Mouse (Mus musculus) heart, embryonic 15.5 days (tissue): ENCODE data around the gene Ppp1r3c. TPM values are rescaled to one million over a fixed set of nuclear protein-coding genes. Genes with fewer than 3 reads are reported as not detected.

ENCODE experiments used
- ATAC-seq: fragments of 200-750 bp; cut with Nextera tagmentation; replicated peaks from 2 replicates; pipeline ENCODE4 v1.8.0; 2017; ENCODE audit warnings: low read depth, moderate TSS enrichment; ENCODE audit not compliant: insufficient number of reproducible peaks, insufficient read depth, low FRiP score
- H3K27ac ChIP-seq: fragments of 300-500 bp; sonication (generic); 2 replicates; pipeline ENCODE4 v1.5.1; 2015; ENCODE audit warnings: mild to moderate bottlenecking, inconsistent platforms
- H3K27me3 ChIP-seq: fragments of 300-500 bp; sonication (generic); 2 replicates; pipeline ENCODE4 v1.6.1; 2015; ENCODE audit warnings: inconsistent platforms
- H3K36me3 ChIP-seq: fragments of 300-500 bp; sonication (generic); 2 replicates; pipeline ENCODE4 v1.6.1; 2015; ENCODE audit warnings: mild to moderate bottlenecking, inconsistent platforms
- H3K4me1 ChIP-seq: fragments of 300-500 bp; sonication (generic); replicated peaks from 2 replicates; pipeline ENCODE4 v1.6.1; 2015; ENCODE audit warnings: inconsistent platforms
- H3K4me2 ChIP-seq: fragments of 300-500 bp; sonication (generic); 2 replicates; pipeline ENCODE4 v1.6.1; 2015; ENCODE audit warnings: inconsistent platforms, mild to moderate bottlenecking, moderate library complexity
- H3K4me3 ChIP-seq: fragments of 300-500 bp; sonication (generic); 2 replicates; pipeline ENCODE4 v1.5.1; 2015; ENCODE audit warnings: mild to moderate bottlenecking, inconsistent platforms
- H3K9ac ChIP-seq: fragments of 300-500 bp; sonication (generic); 2 replicates; pipeline ENCODE4 v1.6.1; 2015; ENCODE audit warnings: mild to moderate bottlenecking, inconsistent platforms
- H3K9me3 ChIP-seq: fragments of 300-500 bp; sonication (generic); replicated peaks from 2 replicates; pipeline ENCODE4 v1.6.1; 2016; ENCODE audit warnings: inconsistent platforms
- WGBS: fragments of 180-500 bp; shearing (Covaris S2); methylation state at CpG from one replicate; pipeline ENCODE4 v1.1.7; 2015; ENCODE audit warnings: mixed read lengths; 5-methylcytosine and 5-hydroxymethylcytosine counted together
- polyA plus RNA-seq: library from polyadenylated mRNA; unstranded; fragments of >200 nt; fragmentation: Nextera tagmentation; extraction: Ambion mirVana; gene quantifications from 2 replicates; pipeline ENCODE4 v1.2.1, GENCODE M21; 2015

The Ppp1r3c gene
- polyA plus RNA-seq: 82.2 and 93.0 TPM in 2 replicates

DNA sequence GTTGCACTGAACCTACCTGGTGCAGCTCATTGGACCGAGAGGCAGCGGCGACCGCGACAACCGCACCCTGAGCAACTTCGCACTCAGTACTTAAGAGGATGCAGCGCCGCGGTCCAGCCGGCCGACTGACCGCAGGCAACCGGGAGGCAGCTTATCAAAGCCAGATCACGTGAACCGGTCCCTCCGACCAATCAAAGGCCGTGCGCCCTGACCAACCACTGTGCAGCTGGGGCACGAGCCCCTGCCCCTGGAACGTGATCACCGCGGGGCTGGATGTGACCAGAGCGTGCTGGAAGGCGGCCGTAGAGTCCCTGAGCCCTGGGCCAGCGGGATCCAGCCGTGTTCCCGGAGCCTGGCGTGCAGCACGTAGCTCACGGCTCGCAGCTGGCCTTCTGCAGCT is at the start of gene Ppp1r3c:
TSS of gene Ppp1r3c (minus strand) at position 117 of the 400 bp plus-strand sequence.
- H3K27me3 ChIP-seq: no peaks in the 10 kb centered on the region
- peak within 1 kb of the TSS; percentile 57 for H3K4me2 ChIP-seq
- H3K9ac ChIP-seq: peak within 1 kb of the TSS; percentile 77
- peak; percentile 100 for ATAC-seq
- H3K36me3 ChIP-seq: peaks cover 16% of the 10 kb centered on the region
- H3K9me3 ChIP-seq: no peaks in the 10 kb centered on the region
- peaks cover 23% of the 10 kb centered on the region for H3K4me1 ChIP-seq
- peak within 1 kb of the TSS; percentile 98 for H3K27ac ChIP-seq
- peak within 1 kb of the TSS; percentile 69 for H3K4me3 ChIP-seq
- under 1% methylated on average over 33 of the region's 33 CpGs for WGBS

- Histone ChIP-seq H3K27ac (no peak overlapping the region), H3K4me2 (no peak overlapping the region), H3K4me1 (no peaks in the 10 kb centered on the region), H3K27me3 (no peaks in the 10 kb centered on the region), H3K36me3 (no peaks in the 10 kb centered on the region), H3K9ac (no peak overlapping the region), H3K4me3 (no peak overlapping the region), H3K9me3 (no peaks in the 10 kb centered on the region)
- no peak for ATAC-seq
- WGBS: 83% methylated on average over 6 of the region's 6 CpGs
These were observed 46.7 kb upstream of the Ppp1r3c start for GRCm38 (mm10) chr19:36783179-36783578.

GRCm38 (mm10) chr19:36782591-36782990 is 46.1 kb upstream of the Ppp1r3c start:
- ATAC-seq: no peak
- Histone ChIP-seq H3K27ac (no peak overlapping the region), H3K9me3 (no peaks in the 10 kb centered on the region), H3K4me3 (no peak overlapping the region), H3K4me2 (no peak overlapping the region), H3K36me3 (no peaks in the 10 kb centered on the region), H3K27me3 (no peaks in the 10 kb centered on the region), H3K9ac (no peak overlapping the region), H3K4me1 (no peaks in the 10 kb centered on the region)
- WGBS: 66% methylated on average over 3 of the region's 3 CpGs

GRCm38 (mm10) chr19:36781996-36782395 is 45.5 kb upstream of the Ppp1r3c start:
- Histone ChIP-seq H3K36me3 (no peaks in the 10 kb centered on the region), H3K9me3 (no peaks in the 10 kb centered on the region), H3K4me2 (no peak overlapping the region), H3K9ac (no peak overlapping the region), H3K4me3 (no peak overlapping the region), H3K4me1 (no peaks in the 10 kb centered on the region), H3K27me3 (no peaks in the 10 kb centered on the region), H3K27ac (no peak overlapping the region)
- ATAC-seq: no peak
- 68% methylated on average over 3 of the region's 3 CpGs for WGBS

- Histone ChIP-seq H3K4me3 (no peak overlapping the region), H3K27ac (no peak overlapping the region), H3K4me1 (no peaks in the 10 kb centered on the region), H3K9me3 (no peaks in the 10 kb centered on the region), H3K9ac (no peak overlapping the region), H3K27me3 (no peaks in the 10 kb centered on the region), H3K36me3 (no peaks in the 10 kb centered on the region), H3K4me2 (no peak overlapping the region)
- ATAC-seq: no peak
- 76% methylated on average over 1 of the region's 1 CpGs for WGBS
These were observed 43.9 kb upstream of the Ppp1r3c start for GRCm38 (mm10) chr19:36780375-36780774.

- Histone ChIP-seq H3K9me3 (no peaks in the 10 kb centered on the region), H3K4me1 (no peaks in the 10 kb centered on the region), H3K27ac (no peak overlapping the region), H3K36me3 (no peaks in the 10 kb centered on the region), H3K27me3 (no peaks in the 10 kb centered on the region), H3K4me3 (no peak overlapping the region), H3K4me2 (no peak overlapping the region), H3K9ac (no peak overlapping the region)
- ATAC-seq: no peak
- WGBS: 72% methylated on average over 3 of the region's 3 CpGs
These were observed 43.3 kb upstream of the Ppp1r3c start for GRCm38 (mm10) chr19:36779765-36780164.

- WGBS: 90% methylated on average over 8 of the region's 8 CpGs
- ATAC-seq: no peak
- Histone ChIP-seq H3K4me3 (no peak overlapping the region), H3K9ac (no peak overlapping the region), H3K36me3 (no peaks in the 10 kb centered on the region), H3K9me3 (no peaks in the 10 kb centered on the region), H3K4me2 (no peak overlapping the region), H3K27me3 (no peaks in the 10 kb centered on the region), H3K27ac (no peak overlapping the region), H3K4me1 (no peaks in the 10 kb centered on the region)
These were observed 39.1 kb upstream of the Ppp1r3c start for GRCm38 (mm10) chr19:36775531-36775930.

GRCm38 (mm10) chr19:36773716-36774459 is 37.4 kb upstream of the Ppp1r3c start:
- 82% methylated on average over 8 of the region's 8 CpGs for WGBS
- ATAC-seq: no peak
- Histone ChIP-seq H3K36me3 (no peaks in the 10 kb centered on the region), H3K4me3 (no peak overlapping the region), H3K9me3 (no peaks in the 10 kb centered on the region), H3K9ac (no peak overlapping the region), H3K27ac (no peak overlapping the region), H3K27me3 (no peaks in the 10 kb centered on the region), H3K4me2 (no peak overlapping the region), H3K4me1 (no peaks in the 10 kb centered on the region)

DNA sequence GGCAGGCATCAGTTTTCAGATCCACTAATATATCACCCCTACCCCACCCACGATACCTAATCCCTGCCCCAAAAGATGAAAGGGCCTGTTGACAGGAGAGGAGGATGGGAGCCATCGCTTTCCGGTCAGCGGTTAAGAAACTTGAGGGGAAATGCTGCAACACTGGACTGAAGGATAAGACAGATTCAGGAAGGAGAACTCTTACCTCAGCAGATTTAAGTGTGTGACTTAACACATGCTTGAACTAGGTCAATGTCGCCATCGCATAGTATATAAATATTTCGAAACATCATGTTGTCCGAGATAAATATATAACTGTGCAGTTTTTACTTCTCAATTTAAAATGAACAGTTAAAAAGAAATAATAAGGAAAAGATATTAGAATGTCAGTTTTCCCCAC is 31.6 kb upstream of the Ppp1r3c start:
- no peaks in the 10 kb centered on the region for H3K27me3 ChIP-seq
- H3K27ac ChIP-seq: no peak overlapping the region
- 57% methylated on average over 8 of the region's 8 CpGs for WGBS
- H3K36me3 ChIP-seq: no peaks in the 10 kb centered on the region
- no peak overlapping the region for H3K9ac ChIP-seq
- ATAC-seq: no peak
- no peaks in the 10 kb centered on the region for H3K4me1 ChIP-seq
- H3K4me3 ChIP-seq: no peak overlapping the region
- H3K4me2 ChIP-seq: no peak overlapping the region
- no peaks in the 10 kb centered on the region for H3K9me3 ChIP-seq

DNA sequence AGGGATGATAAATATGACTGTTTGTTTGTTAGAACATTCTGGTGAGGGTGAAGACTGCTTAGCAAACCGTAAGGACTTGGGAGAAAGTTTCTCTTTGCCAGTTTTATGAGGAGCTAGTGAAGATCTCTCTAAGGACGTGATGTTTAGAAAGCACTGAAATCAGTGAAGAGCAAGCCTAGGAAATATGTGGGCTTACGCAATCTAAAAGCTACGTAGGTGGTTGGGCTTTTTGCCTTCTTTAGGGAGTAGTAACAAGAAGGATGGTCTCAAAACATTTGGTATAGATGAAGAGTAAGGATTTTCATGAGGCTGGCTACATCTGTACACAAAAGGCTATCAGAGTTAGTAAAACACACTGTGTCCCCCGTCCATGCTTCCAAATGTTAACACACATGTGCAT is 28.0 kb upstream of the Ppp1r3c start:
- Histone ChIP-seq H3K4me3 (no peak overlapping the region), H3K4me1 (no peaks in the 10 kb centered on the region), H3K27me3 (no peaks in the 10 kb centered on the region), H3K27ac (no peak overlapping the region), H3K9me3 (no peaks in the 10 kb centered on the region), H3K4me2 (no peak overlapping the region), H3K36me3 (no peaks in the 10 kb centered on the region), H3K9ac (no peak overlapping the region)
- WGBS: 68% methylated on average over 5 of the region's 5 CpGs
- no peak for ATAC-seq

DNA sequence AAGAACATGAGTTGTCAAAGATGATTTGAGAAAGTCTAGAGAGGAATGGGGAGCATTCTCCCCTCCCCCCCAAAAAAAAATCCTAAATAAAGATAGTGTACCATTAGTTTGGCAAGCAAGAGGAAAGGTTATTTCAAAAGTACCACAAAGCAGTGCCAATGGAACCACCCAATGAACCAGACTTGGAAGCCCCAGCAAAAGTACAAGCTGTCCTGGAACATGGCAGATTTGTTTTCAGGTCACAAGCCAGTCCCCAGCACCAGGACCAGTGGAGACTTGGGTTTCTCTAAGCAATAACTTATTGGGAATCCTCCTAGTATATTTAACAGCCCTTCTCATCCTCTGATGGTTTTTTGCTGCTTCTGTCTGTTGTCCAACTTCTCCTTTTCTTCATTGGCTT is 12.5 kb upstream of the Ppp1r3c start:
- no peak for ATAC-seq
- Histone ChIP-seq H3K27ac (no peak overlapping the region), H3K27me3 (no peaks in the 10 kb centered on the region), H3K36me3 (no peaks in the 10 kb centered on the region), H3K9me3 (no peaks in the 10 kb centered on the region), H3K4me2 (no peak overlapping the region), H3K4me3 (no peak overlapping the region), H3K4me1 (no peaks in the 10 kb centered on the region), H3K9ac (no peak overlapping the region)

- no peak for ATAC-seq
These were observed 5.9 kb upstream of the Ppp1r3c start for GRCm38 (mm10) chr19:36742331-36742730.

More at GRCm38 (mm10) chr19:36742331-36742730, 5.9 kb upstream of the Ppp1r3c start:
- H3K4me2 ChIP-seq: no peak overlapping the region
- H3K36me3 ChIP-seq: no peaks in the 10 kb centered on the region
- no peak overlapping the region for H3K4me3 ChIP-seq
- H3K27me3 ChIP-seq: no peaks in the 10 kb centered on the region
- no peaks in the 10 kb centered on the region for H3K9me3 ChIP-seq
- peaks cover 7% of the 10 kb centered on the region for H3K4me1 ChIP-seq
- H3K27ac ChIP-seq: no peak overlapping the region
- H3K9ac ChIP-seq: no peak overlapping the region
